Mouse (Mus musculus) limb, embryonic 15.5 days (tissue): Measurements from ENCODE around the gene Ociad2. TPM values are rescaled to one million over a fixed set of nuclear protein-coding genes. Genes with fewer than 3 reads are reported as not detected.
"Not testable (repeated sequence)": the region's sequence is repeated elsewhere in the genome, so short reads cannot be mapped to it uniquely, and the experiment has no call there.

ENCODE experiments used
- ATAC-seq: fragments of 200-750 bp; cut with Nextera tagmentation; 2 replicates; pipeline ENCODE4 v1.8.0; 2017; ENCODE audit warnings: low read depth, moderate TSS enrichment; ENCODE audit not compliant: insufficient number of reproducible peaks, low FRiP score, low TSS enrichment
- H3K27ac ChIP-seq: fragments of 300-500 bp; sonication (generic); 2 replicates; pipeline ENCODE4 v1.5.1; 2015; ENCODE audit warnings: moderate library complexity, mild to moderate bottlenecking, inconsistent platforms
- H3K27me3 ChIP-seq: fragments of 300-500 bp; sonication (generic); 2 replicates; pipeline ENCODE4 v1.6.1; 2015; ENCODE audit warnings: inconsistent platforms
- H3K36me3 ChIP-seq: fragments of 300-500 bp; sonication (generic); 2 replicates; pipeline ENCODE4 v1.6.1; 2015; ENCODE audit warnings: inconsistent platforms
- H3K4me1 ChIP-seq: fragments of 300-500 bp; sonication (generic); 2 replicates; pipeline ENCODE4 v1.6.1; 2015; ENCODE audit warnings: inconsistent platforms
- H3K4me2 ChIP-seq: fragments of 300-500 bp; sonication (generic); 2 replicates; pipeline ENCODE4 v1.6.1; 2015; ENCODE audit warnings: mild to moderate bottlenecking, inconsistent platforms
- H3K4me3 ChIP-seq: fragments of 300-500 bp; sonication (generic); 2 replicates; pipeline ENCODE4 v1.5.1; 2015; ENCODE audit warnings: mild to moderate bottlenecking, inconsistent platforms
- H3K9ac ChIP-seq: fragments of 300-500 bp; sonication (generic); 2 replicates; pipeline ENCODE4 v1.6.1; 2015; ENCODE audit warnings: inconsistent platforms
- H3K9me3 ChIP-seq: fragments of 300-500 bp; sonication (generic); 2 replicates; pipeline ENCODE4 v1.6.1; 2016; ENCODE audit warnings: inconsistent platforms
- WGBS: fragments of 180-500 bp; shearing (Covaris S2); methylation state at CpG from one replicate; pipeline ENCODE4 v1.1.7; 2015; 5-methylcytosine and 5-hydroxymethylcytosine counted together
- polyA plus RNA-seq: library from polyadenylated mRNA; unstranded; fragments of >200 nt; fragmentation: Nextera tagmentation; extraction: Ambion mirVana; gene quantifications from 2 replicates; pipeline ENCODE4 v1.2.1, GENCODE M21; 2015

Ociad2 gene
- polyA plus RNA-seq, 1 experiment from 2014 or later: 12.6 TPM

DNA sequence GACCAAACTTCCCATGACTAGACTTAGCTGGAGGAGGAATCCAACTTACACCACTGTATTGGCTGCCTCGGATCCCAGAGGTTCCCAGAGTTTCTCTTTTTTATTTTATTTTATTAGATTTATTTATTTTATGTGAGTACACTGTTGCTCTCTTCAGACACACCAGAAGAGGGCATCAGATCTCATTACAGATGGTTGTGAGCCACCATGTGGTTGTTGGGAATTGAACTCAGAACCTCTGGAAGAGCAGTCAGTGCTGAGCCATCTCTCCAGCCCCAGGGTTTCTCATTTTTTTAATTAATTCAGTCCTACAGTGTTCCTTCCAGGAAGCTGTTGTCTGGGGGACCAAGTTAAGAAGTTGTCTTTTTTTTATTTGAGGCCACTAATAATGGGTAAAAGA, 18.1 kb downstream of the Ociad2 start:
- not testable (repeated sequence) for H3K27me3 ChIP-seq, H3K4me3 ChIP-seq, H3K4me2 ChIP-seq, H3K36me3 ChIP-seq, ATAC-seq, H3K9ac ChIP-seq, H3K9me3 ChIP-seq, H3K4me1 ChIP-seq, H3K27ac ChIP-seq
- WGBS: 92% methylated on average over 1 of the region's 1 CpGs

DNA sequence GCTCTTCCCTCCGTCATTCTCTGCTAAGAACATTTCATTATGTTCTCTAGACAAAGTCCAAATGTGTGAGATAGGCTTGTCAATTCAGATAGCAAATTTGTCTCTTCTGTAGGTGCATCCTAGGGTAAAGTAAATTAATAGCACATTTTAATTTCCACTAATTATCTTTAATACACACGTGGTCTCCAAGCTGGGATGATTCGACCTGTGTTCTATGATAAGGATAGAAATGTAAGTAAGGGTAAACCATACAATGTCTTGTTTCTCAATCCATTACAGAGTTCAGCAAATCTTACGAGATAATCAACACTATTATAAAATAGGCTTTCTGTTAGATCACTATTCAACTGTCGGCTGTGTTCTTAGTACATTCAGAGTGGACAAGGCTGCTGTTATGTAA, 21.5 kb downstream of the Ociad2 start:
- 90% methylated on average over 5 of the region's 5 CpGs for WGBS
- Histone ChIP-seq H3K4me1 (no peaks in the 10 kb centered on the region), H3K36me3 (peaks cover 30% of the 10 kb centered on the region), H3K4me2 (no peak overlapping the region), H3K4me3 (no peak overlapping the region), H3K27me3 (no peaks in the 10 kb centered on the region), H3K9me3 (no peaks in the 10 kb centered on the region), H3K9ac (no peak overlapping the region), H3K27ac (no peak overlapping the region)
- no peak for ATAC-seq

DNA sequence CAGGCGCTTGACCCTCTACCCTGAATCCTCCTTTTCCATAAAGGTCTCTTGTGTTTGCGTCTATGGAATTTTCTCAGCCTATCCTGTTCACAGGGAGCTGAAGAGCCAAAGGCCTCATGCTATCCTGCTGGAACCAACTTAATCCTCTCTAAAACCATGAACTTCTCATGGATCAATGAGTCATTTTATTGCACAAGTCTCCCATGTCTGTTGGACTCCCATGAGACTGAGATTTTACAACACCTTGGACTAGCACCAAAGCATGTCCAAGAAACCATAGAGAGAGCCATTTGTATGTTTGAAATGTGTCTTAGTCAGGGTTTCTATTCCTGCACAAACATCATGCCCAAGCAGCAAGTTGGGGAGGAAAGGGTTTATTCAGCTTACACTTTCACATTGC, 26.2 kb downstream of the Ociad2 start:
- no peak overlapping the region for H3K9ac ChIP-seq
- ATAC-seq: no peak
- H3K27ac ChIP-seq: no peak overlapping the region
- no peaks in the 10 kb centered on the region for H3K9me3 ChIP-seq
- WGBS: 89% methylated on average over 2 of the region's 2 CpGs
- no peaks in the 10 kb centered on the region for H3K27me3 ChIP-seq
- H3K4me2 ChIP-seq: no peak overlapping the region
- no peak overlapping the region for H3K4me3 ChIP-seq
- no peaks in the 10 kb centered on the region for H3K4me1 ChIP-seq
- peaks cover 63% of the 10 kb centered on the region for H3K36me3 ChIP-seq

DNA sequence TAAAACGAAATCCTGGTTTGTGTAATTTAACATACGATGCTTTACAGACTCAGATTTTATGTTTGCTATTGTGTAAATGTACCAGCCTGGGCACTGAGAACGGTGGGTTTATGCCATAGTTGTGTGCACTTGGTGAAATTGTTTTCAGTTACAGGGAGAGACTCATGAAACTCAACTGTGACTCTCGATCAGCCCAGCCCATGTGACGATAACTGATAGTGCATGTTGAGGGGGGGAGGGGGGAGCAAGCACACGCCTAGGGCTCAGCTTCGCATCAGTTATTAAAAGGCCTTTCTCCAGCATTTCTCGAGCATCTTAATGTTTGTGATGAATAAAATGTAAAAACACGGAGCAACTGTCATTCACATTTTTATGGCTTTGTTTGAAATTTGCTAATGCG, 27.2 kb downstream of the Ociad2 start:
- ATAC-seq: no peak
- Histone ChIP-seq H3K4me3 (no peak overlapping the region), H3K27ac (no peak overlapping the region), H3K9ac (no peak overlapping the region), H3K27me3 (no peaks in the 10 kb centered on the region), H3K9me3 (no peaks in the 10 kb centered on the region), H3K4me2 (no peak overlapping the region), H3K36me3 (peaks cover 71% of the 10 kb centered on the region), H3K4me1 (no peaks in the 10 kb centered on the region)
- WGBS: 94% methylated on average over 10 of the region's 10 CpGs

DNA sequence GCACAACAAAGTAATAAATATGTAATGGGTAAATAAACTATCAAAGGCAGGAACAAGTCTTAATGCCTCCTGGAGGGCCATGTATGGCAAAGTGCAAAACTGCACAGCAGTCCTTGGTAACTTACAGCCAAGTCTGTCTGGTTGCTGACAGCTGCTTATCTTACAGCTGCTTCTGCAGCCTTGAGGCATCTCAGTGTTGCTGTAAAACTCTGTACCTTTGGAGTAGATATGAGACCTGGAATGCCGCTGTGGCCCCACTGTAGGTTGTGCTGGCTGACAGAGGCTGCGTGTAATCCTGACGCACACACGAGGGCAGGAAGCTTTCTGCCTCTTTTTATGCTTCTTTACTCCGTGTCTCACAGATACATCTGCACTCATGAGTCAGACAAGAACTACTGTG, 29.4 kb downstream of the Ociad2 start:
- 86% methylated on average over 5 of the region's 5 CpGs for WGBS
- Histone ChIP-seq H3K4me1 (no peaks in the 10 kb centered on the region), H3K27ac (no peak overlapping the region), H3K9ac (no peak overlapping the region), H3K27me3 (no peaks in the 10 kb centered on the region), H3K4me2 (no peak overlapping the region), H3K4me3 (no peak overlapping the region), H3K9me3 (no peaks in the 10 kb centered on the region), H3K36me3 (peaks cover 82% of the 10 kb centered on the region)
- ATAC-seq: no peak

DNA sequence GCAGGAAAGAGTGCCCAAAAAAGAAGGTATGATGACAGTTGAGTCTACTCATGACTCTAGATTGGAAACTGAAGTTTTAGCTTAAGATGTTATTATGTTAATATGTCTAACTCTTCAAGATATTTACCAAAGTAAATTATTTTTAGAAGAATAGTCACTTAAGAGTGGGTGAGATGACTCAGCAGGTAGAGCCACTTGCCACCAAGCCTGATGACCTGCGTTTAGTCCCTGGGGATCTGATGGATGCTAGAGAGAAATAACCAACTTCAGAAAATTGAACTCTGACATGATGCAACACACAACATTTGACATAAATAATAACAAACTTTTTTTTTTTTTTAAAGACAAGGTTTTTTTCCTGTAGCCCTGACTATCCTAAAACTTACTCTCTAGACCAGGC, 30.4 kb downstream of the Ociad2 start:
- Histone ChIP-seq H3K4me3 (no peak overlapping the region), H3K27ac (no peak overlapping the region), H3K36me3 (peaks cover 78% of the 10 kb centered on the region), H3K4me1 (no peaks in the 10 kb centered on the region), H3K4me2 (no peak overlapping the region), H3K9me3 (no peaks in the 10 kb centered on the region), H3K9ac (no peak overlapping the region), H3K27me3 (no peaks in the 10 kb centered on the region)
- WGBS: 89% methylated on average over 1 of the region's 1 CpGs
- ATAC-seq: no peak

DNA sequence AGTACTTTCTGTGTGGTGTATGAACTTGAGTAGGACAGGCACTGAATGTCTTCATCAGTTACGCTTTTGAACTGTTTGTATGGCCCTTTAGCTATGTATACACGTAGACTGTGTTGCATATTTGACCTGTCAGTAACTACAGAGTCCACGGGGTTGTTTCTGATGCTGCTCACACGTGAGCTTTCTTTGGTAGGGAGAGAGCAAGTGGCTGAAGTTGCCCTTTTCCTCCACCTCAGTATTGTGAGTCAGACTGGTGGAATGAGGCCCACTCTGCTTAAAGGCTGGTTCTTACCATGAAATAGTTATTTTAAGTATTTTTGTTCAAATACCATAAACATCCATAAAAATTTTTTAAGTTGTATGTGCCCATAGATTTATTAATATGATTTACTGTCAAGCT, 31.3 kb downstream of the Ociad2 start:
- ATAC-seq: no peak
- WGBS: 89% methylated on average over 4 of the region's 4 CpGs
- Histone ChIP-seq H3K4me3 (no peak overlapping the region), H3K27ac (no peak overlapping the region), H3K4me1 (no peaks in the 10 kb centered on the region), H3K36me3 (peaks cover 74% of the 10 kb centered on the region), H3K27me3 (no peaks in the 10 kb centered on the region), H3K4me2 (no peak overlapping the region), H3K9ac (no peak overlapping the region), H3K9me3 (no peaks in the 10 kb centered on the region)

DNA sequence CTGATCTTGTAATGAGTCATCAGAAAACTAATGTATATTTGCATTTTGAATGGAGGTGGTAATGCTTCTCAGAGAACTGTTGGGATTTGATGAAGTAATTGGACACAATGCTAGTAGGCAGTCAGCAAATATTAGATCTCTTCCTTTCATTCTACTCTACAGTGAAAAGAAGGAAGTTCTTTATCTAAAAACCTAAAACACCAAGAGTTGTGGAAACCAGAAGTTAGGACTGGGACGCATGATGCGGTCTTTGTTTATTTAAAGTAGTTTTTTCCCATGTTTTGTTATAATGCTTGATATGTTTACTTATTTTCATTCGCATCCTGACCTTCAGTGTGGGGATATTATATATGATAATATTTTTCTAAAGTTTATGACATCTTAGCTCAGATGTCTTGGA, 33.5 kb downstream of the Ociad2 start:
- H3K36me3 ChIP-seq: peaks cover 65% of the 10 kb centered on the region
- H3K27me3 ChIP-seq: no peaks in the 10 kb centered on the region
- no peak overlapping the region for H3K4me2 ChIP-seq
- H3K27ac ChIP-seq: no peak overlapping the region
- H3K9ac ChIP-seq: no peak overlapping the region
- ATAC-seq: no peak
- 93% methylated on average over 3 of the region's 3 CpGs for WGBS
- no peak overlapping the region for H3K4me3 ChIP-seq
- no peaks in the 10 kb centered on the region for H3K4me1 ChIP-seq
- no peaks in the 10 kb centered on the region for H3K9me3 ChIP-seq

DNA sequence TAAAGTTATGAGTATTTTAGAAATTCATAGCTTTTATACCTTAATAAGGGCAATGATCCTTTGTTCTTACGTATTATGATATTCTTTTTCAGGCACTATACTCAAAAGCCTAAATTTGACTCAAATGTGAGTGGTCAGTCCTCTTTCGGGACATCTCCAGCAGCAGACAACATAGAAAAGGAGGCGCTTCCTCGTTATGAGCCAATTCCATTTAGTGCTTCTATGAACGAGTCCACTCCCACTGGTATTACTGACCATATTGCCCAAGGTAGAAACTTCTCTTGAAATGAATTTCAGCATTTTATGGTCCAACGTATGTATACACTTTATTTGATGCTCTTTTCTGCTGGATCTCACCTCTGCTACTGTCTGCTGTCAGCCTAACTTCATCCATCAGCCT, 34.3 kb downstream of the Ociad2 start:
- no peaks in the 10 kb centered on the region for H3K9me3 ChIP-seq
- no peak overlapping the region for H3K4me3 ChIP-seq
- no peak for ATAC-seq
- H3K4me2 ChIP-seq: no peak overlapping the region
- H3K9ac ChIP-seq: no peak overlapping the region
- H3K36me3 ChIP-seq: peaks cover 70% of the 10 kb centered on the region
- no peak overlapping the region for H3K27ac ChIP-seq
- no peaks in the 10 kb centered on the region for H3K27me3 ChIP-seq
- WGBS: 94% methylated on average over 6 of the region's 6 CpGs
- H3K4me1 ChIP-seq: no peaks in the 10 kb centered on the region

DNA sequence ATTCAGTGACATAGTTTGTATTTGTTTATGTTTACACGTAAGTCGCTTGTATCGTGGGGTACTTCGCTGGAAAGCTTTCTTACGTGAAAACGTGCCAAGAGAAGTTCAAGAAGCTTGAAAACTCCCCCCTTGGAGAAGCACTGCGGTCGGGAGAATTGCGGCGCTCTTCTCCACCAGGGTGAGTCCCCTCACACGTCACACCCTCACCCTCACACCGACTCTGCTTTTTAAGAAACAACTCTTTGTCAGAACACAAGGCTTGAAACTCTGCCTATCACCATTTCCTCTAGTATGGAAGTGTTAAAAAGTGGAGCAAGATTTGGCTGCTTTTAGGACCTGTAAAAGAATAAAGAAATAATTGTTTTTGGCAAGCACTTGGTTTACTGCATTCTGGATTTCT, 36.3 kb downstream of the Ociad2 start:
- WGBS: 82% methylated on average over 12 of the region's 12 CpGs
- Histone ChIP-seq H3K36me3 (peaks cover 71% of the 10 kb centered on the region), H3K4me1 (no peaks in the 10 kb centered on the region), H3K9ac (no peak overlapping the region), H3K4me2 (no peak overlapping the region), H3K27ac (no peak overlapping the region), H3K4me3 (no peak overlapping the region), H3K27me3 (no peaks in the 10 kb centered on the region), H3K9me3 (no peaks in the 10 kb centered on the region)
- ATAC-seq: no peak

DNA sequence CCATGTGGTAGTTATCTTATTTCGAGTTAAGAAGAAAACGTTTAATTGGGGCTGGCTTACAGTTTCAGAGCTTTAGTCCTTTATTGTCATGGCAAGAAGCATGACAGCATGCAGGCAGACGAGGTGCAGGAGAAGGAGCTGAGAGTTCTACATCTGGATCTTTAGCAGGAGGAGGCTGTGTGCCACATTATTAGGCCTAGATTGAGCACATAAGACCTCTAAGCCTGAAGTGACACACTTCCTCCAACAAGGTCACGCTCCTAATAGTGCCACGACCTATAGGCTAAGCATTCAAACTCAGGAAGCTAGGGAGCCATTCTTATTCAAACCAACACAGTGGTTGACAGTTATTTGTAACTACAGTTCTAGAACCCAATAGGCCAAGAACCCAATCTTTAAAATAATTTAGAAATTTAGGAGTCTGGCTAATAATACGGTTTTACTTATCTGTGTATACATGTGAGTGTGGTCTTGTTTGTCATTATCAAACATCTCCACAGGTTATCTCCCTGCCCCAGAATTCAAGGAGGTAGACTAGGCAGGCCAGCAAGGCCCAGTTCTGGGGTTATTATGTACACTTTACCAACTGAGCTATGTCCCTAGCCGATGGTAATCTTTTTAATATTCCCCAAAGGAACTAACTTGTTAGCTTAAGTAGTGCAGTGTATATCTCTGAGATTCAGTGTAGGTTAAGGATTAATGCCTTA, 39.1 kb downstream of the Ociad2 start:
- no peak overlapping the region for H3K4me3 ChIP-seq
- no peaks in the 10 kb centered on the region for H3K27me3 ChIP-seq
- ATAC-seq: no peak
- H3K9me3 ChIP-seq: no peaks in the 10 kb centered on the region
- no peak overlapping the region for H3K4me2 ChIP-seq
- H3K36me3 ChIP-seq: peaks cover 62% of the 10 kb centered on the region
- 88% methylated on average over 7 of the region's 7 CpGs for WGBS
- H3K9ac ChIP-seq: no peak overlapping the region
- H3K27ac ChIP-seq: no peak overlapping the region
- H3K4me1 ChIP-seq: no peaks in the 10 kb centered on the region

DNA sequence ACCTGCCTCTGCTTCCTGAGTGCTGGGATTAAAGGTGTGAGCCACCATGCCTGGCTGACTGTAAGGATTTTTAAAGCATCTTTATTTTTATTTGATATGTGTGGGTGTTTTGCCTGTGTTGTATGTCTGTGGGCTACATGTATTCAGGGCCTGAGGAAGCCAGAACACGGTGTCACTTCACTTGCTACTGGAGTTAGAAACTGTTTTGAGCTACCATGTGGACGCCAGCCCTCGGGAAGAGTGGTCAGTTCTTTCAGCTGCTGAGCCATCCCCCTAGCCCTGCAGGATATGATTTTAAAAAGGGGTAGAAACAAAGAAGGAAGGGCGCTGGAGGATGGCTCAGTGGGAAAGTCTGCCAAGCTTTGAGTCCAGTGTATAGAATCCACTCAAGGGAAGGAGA, 44.9 kb downstream of the Ociad2 start:
- 91% methylated on average over 4 of the region's 4 CpGs for WGBS

DNA sequence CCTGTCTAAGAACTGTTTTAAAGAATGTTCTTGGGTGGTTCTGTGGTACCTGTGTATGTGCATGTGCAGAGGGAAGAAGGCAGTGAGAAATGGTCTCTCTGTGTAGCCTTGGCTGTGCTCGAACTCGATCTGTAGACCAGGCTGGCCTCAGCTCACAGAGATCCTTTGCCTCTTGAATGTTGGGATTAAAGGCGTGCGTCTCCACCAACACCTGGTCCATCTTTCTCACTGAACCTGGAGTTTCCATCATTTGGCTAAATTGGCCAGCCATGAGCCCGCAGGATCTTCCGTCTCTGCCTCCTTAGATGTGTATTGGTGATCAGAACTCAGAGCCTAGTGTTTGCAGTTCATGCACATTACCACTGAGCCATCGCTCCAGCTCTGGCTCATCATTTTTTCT, 45.8 kb downstream of the Ociad2 start:
- 96% methylated on average over 7 of the region's 7 CpGs for WGBS
- peaks cover 32% of the 10 kb centered on the region for H3K36me3 ChIP-seq
- H3K4me3 ChIP-seq: no peak overlapping the region

More for the DNA sequence above, 44.9 kb downstream of the Ociad2 start:
- H3K4me2 ChIP-seq: no peak overlapping the region
- H3K36me3 ChIP-seq: peaks cover 40% of the 10 kb centered on the region
- peaks cover 4% of the 10 kb centered on the region for H3K4me1 ChIP-seq
- no peak for ATAC-seq
- no peaks in the 10 kb centered on the region for H3K9me3 ChIP-seq
- no peak overlapping the region for H3K9ac ChIP-seq
- H3K4me3 ChIP-seq: no peak overlapping the region
- H3K27ac ChIP-seq: no peak overlapping the region
- H3K27me3 ChIP-seq: no peaks in the 10 kb centered on the region

More for the DNA sequence above, 45.8 kb downstream of the Ociad2 start:
- Histone ChIP-seq H3K9me3 (no peaks in the 10 kb centered on the region), H3K9ac (no peak overlapping the region), H3K4me2 (no peak overlapping the region), H3K27me3 (no peaks in the 10 kb centered on the region), H3K4me1 (peaks cover 4% of the 10 kb centered on the region), H3K27ac (no peak overlapping the region)
- ATAC-seq: no peak
